Mouse (Mus musculus) ES-E14 (cell line): ENCODE measurements at regions not wholly inside any gene's neighbourhood (a gene's known extent, or its start where the extent isn't known, plus 50 kb on each side); places are given as distances from the start of the nearest gene placed in this dataset.

Source experiments
- CHD2 ChIP-seq: IDR thresholded peaks from 2 replicates; pipeline ENCODE4 v1.6.1; 2014; ENCODE audit warnings: mild to moderate bottlenecking, low read depth, low read length, inconsistent platforms
- HCFC1 ChIP-seq: IDR thresholded peaks from 2 replicates; pipeline ENCODE4 v1.6.1; 2012; ENCODE audit warnings: low read length, inconsistent platforms, borderline replicate concordance; ENCODE audit not compliant: insufficient read depth
- MAFK ChIP-seq: IDR thresholded peaks from 2 replicates; pipeline ENCODE4 v1.6.1; 2014; ENCODE audit warnings: mild to moderate bottlenecking, low read depth, low read length, inconsistent platforms; ENCODE audit not compliant: insufficient read depth
- ZC3H11A ChIP-seq: IDR thresholded peaks from 2 replicates; pipeline ENCODE4 v1.6.1; 2012; ENCODE audit warnings: low read depth, mild to moderate bottlenecking, inconsistent platforms, low read length, borderline replicate concordance
- ZNF384 ChIP-seq: IDR thresholded peaks from 2 replicates; pipeline ENCODE4 v1.6.1; 2012; ENCODE audit warnings: low read depth, low read length, inconsistent platforms

- TF ChIP-seq HCFC1 (no peak), ZNF384 (no peak), MAFK (no peak), CHD2 (no peak), ZC3H11A (no peak)
Observed at GRCm38 (mm10) chr8:42162441-42162840, 745.6 kb upstream of the Frg1 start.
